Mouse (Mus musculus): ENCODE measurements around the gene Agpat2. TPM values are rescaled to one million over a fixed set of nuclear protein-coding genes. Genes with fewer than 3 reads are reported as not detected.

Gene Agpat2
- polyA plus RNA-seq, 1 experiment from 2014 or later, result 55.6 TPM

- Histone ChIP-seq H3K27ac (replicated peaks) (peak overlapping the region; percentile 29), H3K4me3 (replicated peaks) (no peak overlapping the region), H3K9me3 (replicated peaks) (no peaks in the 10 kb centered on the region), H3K36me3 (replicated peaks) (peaks cover 44% of the 10 kb centered on the region), H3K4me2 (no peak overlapping the region), H3K4me1 (replicated peaks) (peaks cover 48% of the 10 kb centered on the region), H3K9ac (no peak overlapping the region), H3K27me3 (no peaks in the 10 kb centered on the region)
- peak; percentile 51 for ATAC-seq (ENCODE audit: insufficient read depth)
- WGBS (ENCODE audit: insufficient replicate concordance), result 53% methylated on average over 6 of the region's 6 CpGs
Observed at GRCm38 (mm10) chr2:26594934-26595724, 9.1 kb downstream of the Agpat2 start.

- H3K9me3 ChIP-seq (replicated peaks), result no peaks in the 10 kb centered on the region
- no peaks in the 10 kb centered on the region for H3K27me3 ChIP-seq
- peaks cover 44% of the 10 kb centered on the region for H3K36me3 ChIP-seq (replicated peaks)
- no peak overlapping the region for H3K9ac ChIP-seq
- no peak overlapping the region for H3K4me2 ChIP-seq
- ATAC-seq (ENCODE audit: insufficient read depth), result peak; percentile 13; the same call in 1 of the 2 replicates
- peak overlapping the region; percentile 29 for H3K27ac ChIP-seq (replicated peaks)
- H3K4me1 ChIP-seq (replicated peaks), result peaks cover 47% of the 10 kb centered on the region
- H3K4me3 ChIP-seq (replicated peaks), result no peak overlapping the region
- 58% methylated on average over 7 of the region's 7 CpGs for WGBS (ENCODE audit: insufficient replicate concordance)
Observed at GRCm38 (mm10) chr2:26594461-26594933, 9.7 kb downstream of the Agpat2 start.

GRCm38 (mm10) chr2:26594022-26594346 is 10.2 kb downstream of the Agpat2 start:
- no peaks in the 10 kb centered on the region for H3K9me3 ChIP-seq (replicated peaks)
- H3K27me3 ChIP-seq, result no peaks in the 10 kb centered on the region
- H3K4me3 ChIP-seq (replicated peaks), result no peak overlapping the region
- H3K4me1 ChIP-seq (replicated peaks), result peaks cover 43% of the 10 kb centered on the region
- no peak overlapping the region for H3K9ac ChIP-seq
- H3K27ac ChIP-seq (replicated peaks), result no peak overlapping the region
- H3K4me2 ChIP-seq, result no peak overlapping the region
- peaks cover 44% of the 10 kb centered on the region for H3K36me3 ChIP-seq (replicated peaks)
- peak; percentile 13; the same call in 1 of the 2 replicates for ATAC-seq (ENCODE audit: insufficient read depth)
- 39% methylated on average over 9 of the region's 9 CpGs for WGBS (ENCODE audit: insufficient replicate concordance)

- Histone ChIP-seq H3K4me1 (replicated peaks) (peaks cover 43% of the 10 kb centered on the region), H3K4me2 (no peak overlapping the region), H3K9me3 (replicated peaks) (no peaks in the 10 kb centered on the region), H3K36me3 (replicated peaks) (peaks cover 44% of the 10 kb centered on the region), H3K9ac (no peak overlapping the region), H3K27me3 (no peaks in the 10 kb centered on the region), H3K4me3 (replicated peaks) (no peak overlapping the region), H3K27ac (replicated peaks) (no peak overlapping the region)
- no peak for ATAC-seq (ENCODE audit: insufficient read depth)
- WGBS (ENCODE audit: insufficient replicate concordance), result 57% methylated on average over 9 of the region's 9 CpGs
Observed at GRCm38 (mm10) chr2:26593211-26594021, 10.8 kb downstream of the Agpat2 start.

GRCm38 (mm10) chr2:26591416-26591815 is 12.8 kb downstream of the Agpat2 start:
- H3K9ac ChIP-seq, result no peak overlapping the region
- ATAC-seq (ENCODE audit: insufficient read depth), result no peak
- no peak overlapping the region for H3K4me2 ChIP-seq
- H3K4me1 ChIP-seq (replicated peaks), result peaks cover 48% of the 10 kb centered on the region
- H3K27ac ChIP-seq (replicated peaks), result no peak overlapping the region
- no peaks in the 10 kb centered on the region for H3K9me3 ChIP-seq (replicated peaks)
- 71% methylated on average over 12 of the region's 12 CpGs for WGBS (ENCODE audit: insufficient replicate concordance)
- no peak overlapping the region for H3K4me3 ChIP-seq (replicated peaks)
- peaks cover under 1% of the 10 kb centered on the region; the same call in 1 of the 2 replicates for H3K27me3 ChIP-seq
- peaks cover 44% of the 10 kb centered on the region for H3K36me3 ChIP-seq (replicated peaks)

GRCm38 (mm10) chr2:26590962-26591361 is 13.3 kb downstream of the Agpat2 start:
- Histone ChIP-seq H3K27ac (replicated peaks) (no peak overlapping the region), H3K9ac (no peak overlapping the region), H3K9me3 (replicated peaks) (no peaks in the 10 kb centered on the region), H3K36me3 (replicated peaks) (peaks cover 44% of the 10 kb centered on the region), H3K4me2 (no peak overlapping the region), H3K4me3 (replicated peaks) (no peak overlapping the region), H3K27me3 (peaks cover 4% of the 10 kb centered on the region; the same call in 1 of the 2 replicates), H3K4me1 (replicated peaks) (peaks cover 48% of the 10 kb centered on the region)
- ATAC-seq (ENCODE audit: insufficient read depth), result no peak
- WGBS (ENCODE audit: insufficient replicate concordance), result 73% methylated on average over 7 of the region's 7 CpGs

GRCm38 (mm10) chr2:26590282-26590681 is 13.9 kb downstream of the Agpat2 start:
- Histone ChIP-seq H3K27ac (replicated peaks) (no peak overlapping the region), H3K27me3 (peaks cover 10% of the 10 kb centered on the region), H3K4me1 (replicated peaks) (peaks cover 43% of the 10 kb centered on the region), H3K36me3 (replicated peaks) (peaks cover 37% of the 10 kb centered on the region), H3K9ac (no peak overlapping the region), H3K4me3 (replicated peaks) (no peak overlapping the region), H3K9me3 (replicated peaks) (no peaks in the 10 kb centered on the region), H3K4me2 (no peak overlapping the region)
- ATAC-seq (ENCODE audit: insufficient read depth), result no peak
- 79% methylated on average over 7 of the region's 7 CpGs for WGBS (ENCODE audit: insufficient replicate concordance)

- 72% methylated on average over 10 of the region's 10 CpGs for WGBS (ENCODE audit: insufficient replicate concordance)
- Histone ChIP-seq H3K9me3 (replicated peaks) (no peaks in the 10 kb centered on the region), H3K9ac (no peak overlapping the region), H3K4me1 (replicated peaks) (peaks cover 34% of the 10 kb centered on the region), H3K36me3 (replicated peaks) (peaks cover 28% of the 10 kb centered on the region), H3K27ac (replicated peaks) (no peak overlapping the region), H3K27me3 (peaks cover 16% of the 10 kb centered on the region), H3K4me3 (replicated peaks) (no peak overlapping the region), H3K4me2 (no peak overlapping the region)
- ATAC-seq (ENCODE audit: insufficient read depth), result no peak
Observed at GRCm38 (mm10) chr2:26589284-26589683, 14.9 kb downstream of the Agpat2 start.

- H3K27me3 ChIP-seq, result peaks cover 23% of the 10 kb centered on the region
- H3K4me1 ChIP-seq (replicated peaks), result peaks cover 39% of the 10 kb centered on the region
- WGBS (ENCODE audit: insufficient replicate concordance), result 64% methylated on average over 4 of the region's 4 CpGs
- H3K4me3 ChIP-seq (replicated peaks), result no peak overlapping the region
- H3K9ac ChIP-seq, result no peak overlapping the region
- ATAC-seq (ENCODE audit: insufficient read depth), result no peak
- H3K9me3 ChIP-seq (replicated peaks), result no peaks in the 10 kb centered on the region
- H3K36me3 ChIP-seq (replicated peaks), result peaks cover 23% of the 10 kb centered on the region
- no peak overlapping the region for H3K27ac ChIP-seq (replicated peaks)
- H3K4me2 ChIP-seq, result no peak overlapping the region
Observed at GRCm38 (mm10) chr2:26588573-26588972, 15.6 kb downstream of the Agpat2 start.

- Histone ChIP-seq H3K4me3 (replicated peaks) (peak overlapping the region; percentile 66), H3K27ac (replicated peaks) (peak overlapping the region; percentile 19; the same call in 1 of the 2 replicates), H3K9ac (peak overlapping the region; percentile 55), H3K27me3 (peaks cover 27% of the 10 kb centered on the region), H3K9me3 (replicated peaks) (no peaks in the 10 kb centered on the region), H3K4me2 (peak overlapping the region; percentile 88), H3K36me3 (replicated peaks) (0 out of 2 replicates have a peak, but pooled peaks cover 9% of the 10 kb centered on the region), H3K4me1 (replicated peaks) (peaks cover 42% of the 10 kb centered on the region)
- no peak; the same call in none of the 2 replicates for ATAC-seq (ENCODE audit: insufficient read depth)
- 1% methylated on average over 11 of the region's 11 CpGs for WGBS (ENCODE audit: insufficient replicate concordance)
Observed at GRCm38 (mm10) chr2:26587044-26587405, 17.2 kb downstream of the Agpat2 start.
